Mouse (Mus musculus) urinary bladder, postnatal 14 days (tissue): ENCODE data around the gene Rap1gap.

ENCODE experiments used
- DNase-seq: peaks from one replicate; pipeline ENCODE4 v3.0.0; 2021; ENCODE audit warnings: low spot score

Gene Rap1gap

DNA sequence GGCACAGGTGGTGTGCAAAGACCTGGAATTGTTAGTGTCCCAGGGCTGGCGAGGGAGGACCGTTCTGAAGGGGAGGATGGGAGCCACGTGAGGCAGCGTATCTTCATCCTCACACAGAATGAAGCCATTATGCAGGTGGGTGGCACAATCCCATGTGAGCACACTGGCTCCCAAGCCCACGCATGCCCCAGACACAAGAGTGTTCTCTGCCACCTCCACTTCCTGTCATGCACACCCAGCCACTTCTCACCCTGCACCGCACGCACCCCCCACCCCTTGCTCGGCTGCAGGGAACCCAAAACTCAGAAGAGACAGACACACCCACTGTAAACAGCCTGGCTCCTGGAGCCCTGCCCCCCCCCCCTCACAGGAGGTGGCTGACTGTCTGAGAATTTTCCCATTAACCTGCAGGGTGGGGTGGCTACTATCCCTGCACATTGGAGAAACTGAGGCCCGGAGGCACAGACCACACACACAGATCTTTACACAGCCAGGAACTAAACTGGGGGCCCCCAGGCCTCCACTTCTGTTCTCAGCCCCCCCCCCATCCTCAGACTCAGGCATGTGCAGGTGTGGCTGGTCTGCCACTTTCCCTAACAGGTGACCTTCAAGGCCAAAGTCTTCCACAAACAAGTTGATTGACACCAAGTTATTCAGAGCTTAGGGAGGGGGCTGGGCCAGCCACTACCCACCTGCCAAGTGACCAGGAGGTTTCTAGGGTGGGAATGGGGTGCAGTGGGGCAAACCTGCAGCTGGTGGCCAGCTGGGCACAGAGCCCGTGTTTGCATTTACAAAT lies 27.8 kb downstream of the Rap1gap start:
- DNase-seq: no peak

DNA sequence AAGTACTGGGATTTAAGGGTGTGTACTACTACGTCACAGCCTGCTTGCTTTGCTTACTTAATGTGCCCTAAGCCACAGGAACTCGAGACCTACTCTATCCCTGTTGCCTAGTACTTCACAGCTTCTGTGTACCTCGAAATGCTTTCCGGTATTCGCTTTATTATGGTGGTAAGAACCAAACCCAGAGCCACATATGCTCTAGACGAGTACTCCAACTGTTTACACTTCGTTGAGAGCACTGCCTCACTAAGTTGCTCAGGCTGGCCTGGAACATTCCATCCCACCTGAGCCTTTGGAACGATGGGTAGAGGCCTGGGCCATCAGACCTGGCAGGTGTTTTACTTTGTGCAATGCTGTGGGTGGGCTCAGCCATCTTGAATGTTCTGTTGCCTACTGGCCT lies 30.8 kb downstream of the Rap1gap start:
- DNase-seq: no peak

DNA sequence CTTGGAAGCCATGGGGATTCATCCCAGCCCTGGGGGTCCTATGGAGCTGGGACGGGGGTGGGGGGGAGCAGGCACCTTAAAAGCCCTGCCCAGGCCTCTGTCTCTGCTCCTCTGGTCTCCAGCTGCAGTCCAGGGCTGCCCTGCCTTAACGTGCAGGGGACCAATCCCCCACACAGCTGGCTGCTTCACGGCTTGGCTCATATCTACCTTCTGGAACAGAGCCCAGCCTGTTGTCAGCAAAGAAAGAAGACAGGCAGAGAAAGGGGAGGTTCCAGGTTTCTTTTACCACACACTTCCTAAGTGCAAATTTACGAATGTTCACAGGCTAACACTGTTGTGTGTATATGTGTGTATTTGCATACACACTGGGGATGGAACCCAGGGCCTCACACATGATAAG lies 31.4 kb downstream of the Rap1gap start:
- DNase-seq: no peak

DNA sequence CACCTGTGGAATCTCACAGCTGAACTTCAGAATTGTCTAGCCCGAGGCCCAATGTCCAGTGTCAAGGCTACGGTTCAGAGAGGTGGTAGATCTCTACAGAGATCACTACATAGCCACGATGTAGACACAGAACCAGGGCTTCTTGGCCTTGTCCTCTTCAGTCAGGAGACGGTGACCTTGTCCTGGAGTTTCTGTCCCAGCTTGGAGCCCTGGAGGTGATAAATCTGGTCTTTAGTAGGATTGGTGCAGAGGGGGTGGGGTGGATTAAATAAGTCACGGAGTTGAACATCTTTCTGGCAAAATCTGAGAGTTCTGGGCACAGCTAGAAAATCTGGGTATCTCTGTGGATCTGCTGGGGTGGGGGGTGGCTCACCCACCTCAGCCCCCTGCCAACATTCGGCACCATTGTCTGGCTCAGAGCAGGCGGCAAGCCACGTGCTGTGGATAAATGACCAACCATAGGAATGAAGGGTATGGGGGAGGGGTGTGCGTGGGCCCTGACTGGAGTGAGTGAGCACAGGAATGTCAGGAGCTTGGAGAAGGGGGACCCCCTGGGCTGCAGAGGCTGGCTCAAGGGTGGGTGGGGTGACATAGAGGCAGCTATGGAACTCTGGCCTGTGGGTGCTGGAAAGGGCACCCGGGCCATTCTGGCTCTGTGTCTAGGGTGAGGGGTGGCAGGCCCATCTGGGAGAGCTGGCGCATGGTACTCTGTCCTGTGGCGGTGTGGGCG lies 32.8 kb downstream of the Rap1gap start:
- DNase-seq: no peak

DNA sequence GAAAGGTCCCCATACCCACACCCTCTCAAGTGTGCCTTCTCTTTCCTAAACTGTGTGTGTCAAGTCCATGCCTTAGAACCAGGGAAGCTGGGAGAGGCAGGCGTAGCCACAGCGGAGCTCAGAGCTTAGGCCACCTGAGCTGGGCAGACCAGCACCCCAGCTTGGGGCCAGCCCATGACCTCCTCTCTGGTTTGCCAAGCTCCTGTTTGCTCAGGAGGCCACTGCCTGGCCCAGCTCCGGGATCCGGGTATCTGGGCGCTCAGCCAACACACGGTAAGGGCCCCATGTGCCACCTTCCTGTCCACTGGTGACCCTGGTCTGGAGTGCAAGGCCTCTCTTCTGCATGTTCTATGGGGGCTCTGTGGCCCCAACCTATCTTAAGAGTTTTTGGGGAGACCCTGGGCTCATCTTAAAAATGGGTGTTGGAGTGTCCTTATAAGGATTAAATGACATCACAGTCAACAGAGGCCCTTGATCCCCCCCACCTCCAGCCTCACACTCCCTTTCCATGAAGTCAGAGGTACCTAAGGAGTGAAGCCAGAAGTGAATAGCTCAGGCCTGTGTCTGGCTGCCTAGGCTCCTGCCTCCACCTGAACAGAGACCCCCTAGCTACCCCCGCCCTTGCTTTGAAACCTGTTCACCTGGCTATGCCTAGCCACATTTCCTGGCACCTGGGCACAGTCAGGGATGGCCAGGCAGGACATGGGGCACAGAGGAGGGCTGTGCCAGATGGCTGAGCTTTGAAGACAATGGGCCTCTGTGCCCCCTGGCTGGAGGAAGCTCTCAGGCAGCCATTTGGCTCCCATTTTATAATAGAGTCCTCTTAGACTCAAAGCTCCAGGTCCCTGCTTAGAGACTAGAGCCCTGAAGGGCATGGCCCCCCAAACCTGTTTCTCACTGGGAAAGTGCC lies 33.8 kb downstream of the Rap1gap start:
- peak; percentile 71 for DNase-seq

DNA sequence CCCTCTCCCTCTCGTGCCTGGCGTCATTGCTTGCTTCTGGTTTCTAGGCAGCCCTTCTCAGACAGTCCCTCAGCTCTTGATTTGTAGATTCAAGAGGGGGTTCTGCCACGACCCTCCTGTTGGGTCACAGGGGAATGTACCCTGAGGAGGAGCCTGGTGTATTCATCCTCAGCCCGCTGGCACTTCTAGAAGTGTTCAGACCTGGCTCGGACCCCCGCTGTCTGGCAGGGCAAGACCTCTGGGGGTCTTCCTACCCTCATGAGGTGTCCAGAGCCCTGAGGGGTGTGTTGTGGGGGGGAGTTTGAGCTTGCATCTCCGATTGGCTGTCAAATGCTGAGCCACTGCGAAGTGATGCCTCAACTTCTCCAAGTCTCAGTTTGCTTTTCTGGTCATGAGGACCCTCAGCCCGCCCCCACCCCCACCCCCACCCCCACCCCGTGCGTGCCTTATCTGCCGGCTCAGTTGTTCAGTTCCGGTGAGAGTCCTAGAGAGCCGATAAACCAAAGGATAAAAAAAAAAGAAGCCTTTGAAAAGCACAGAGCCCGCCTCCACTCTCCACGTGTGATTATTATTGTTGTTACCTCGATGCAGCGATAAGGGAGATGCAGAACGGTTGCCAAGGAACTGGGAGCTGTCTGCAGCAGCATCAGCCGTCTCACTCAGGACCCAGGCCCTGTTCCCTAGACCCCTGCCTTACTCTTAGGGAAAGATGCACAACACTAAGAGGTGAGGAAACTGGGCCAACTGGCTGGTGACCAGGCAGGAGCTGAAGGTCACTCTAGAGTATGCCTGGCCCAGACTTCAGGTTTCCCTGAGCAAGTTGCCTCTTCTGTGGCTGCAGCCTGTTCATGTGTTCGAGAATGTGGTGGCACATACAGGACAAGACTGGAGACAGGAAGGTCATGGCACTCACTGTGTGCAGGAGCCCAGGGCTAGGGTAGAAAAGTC lies 35.0 kb downstream of the Rap1gap start:
- DNase-seq: no peak

DNA sequence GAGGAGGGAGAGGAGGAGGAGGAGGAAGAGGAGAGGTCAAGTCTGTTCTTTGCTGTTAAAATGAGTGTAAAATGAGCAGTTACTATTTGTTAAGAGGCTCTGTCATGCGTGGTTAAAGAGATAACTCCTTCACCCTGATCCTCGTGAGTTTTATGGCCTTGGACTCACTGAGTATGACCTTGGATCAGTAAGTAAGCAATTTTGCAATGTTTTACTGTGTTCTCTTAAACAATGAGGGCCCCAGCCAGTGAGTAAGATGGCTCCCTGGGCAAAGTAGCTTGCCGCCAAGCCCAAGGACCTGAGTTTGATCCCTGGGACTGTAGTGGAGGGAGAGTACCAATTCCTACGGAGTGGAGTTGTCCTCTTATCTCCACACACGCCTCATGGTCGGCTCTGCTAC lies 36.4 kb downstream of the Rap1gap start:
- no peak for DNase-seq

DNA sequence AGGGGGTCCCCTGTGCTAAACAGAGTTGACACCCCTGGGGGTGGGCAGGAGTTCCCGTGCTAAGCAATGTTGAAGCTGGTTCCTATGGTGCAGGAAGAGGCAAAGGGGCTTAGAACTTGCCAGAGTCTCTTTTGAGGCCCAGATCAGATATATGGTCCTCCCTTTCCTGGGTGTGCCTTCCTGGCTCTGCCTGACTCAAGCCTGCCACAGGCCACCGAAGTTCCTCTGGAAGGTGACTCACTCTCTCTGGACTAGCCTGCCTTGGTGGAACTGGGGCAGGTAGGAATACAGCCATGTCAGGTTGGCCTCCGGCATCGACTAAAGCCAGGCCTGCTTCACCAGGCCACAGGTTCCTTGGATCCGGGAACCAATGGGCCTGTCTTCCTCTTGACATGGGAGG lies 38.6 kb downstream of the Rap1gap start:
- DNase-seq: no peak

DNA sequence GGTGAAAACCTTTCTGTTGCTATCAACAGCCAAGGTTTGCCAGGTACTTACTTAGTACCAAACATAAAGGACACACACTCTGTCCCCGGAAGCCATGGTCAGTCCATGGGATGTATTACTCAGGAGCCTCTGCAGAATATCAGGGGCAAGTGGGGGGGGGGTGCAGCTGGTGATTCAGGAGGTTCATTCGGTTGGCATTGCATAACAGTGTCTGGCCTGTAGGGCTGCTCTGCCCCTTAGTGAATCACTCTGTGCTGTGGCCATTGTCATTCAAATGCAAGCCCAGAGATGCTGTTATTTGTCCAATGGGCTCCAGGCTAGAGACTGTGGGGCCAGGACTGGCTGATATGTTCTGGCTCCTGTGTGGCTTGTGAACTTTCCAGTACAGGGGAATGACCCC lies 40.0 kb downstream of the Rap1gap start:
- no peak for DNase-seq

DNA sequence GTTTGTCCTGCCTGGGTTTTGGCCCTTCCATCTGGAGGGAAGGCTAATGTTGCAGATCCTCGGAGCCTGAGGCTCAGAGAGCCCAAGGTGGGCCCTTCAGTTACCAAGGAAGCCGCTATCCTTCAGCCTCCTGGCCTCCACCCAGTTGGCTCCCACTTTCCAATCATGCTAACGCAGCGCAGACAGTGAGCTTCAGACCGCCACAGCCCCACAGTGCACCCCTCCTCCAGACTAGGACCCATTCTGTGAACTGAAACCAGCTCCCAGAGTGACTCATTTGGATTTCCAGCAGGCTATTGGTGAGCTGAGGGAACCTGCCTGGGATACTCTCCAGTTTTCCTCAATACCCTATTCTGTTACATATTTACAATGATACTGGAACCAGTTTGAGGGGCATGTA lies 40.9 kb downstream of the Rap1gap start:
- DNase-seq: no peak

DNA sequence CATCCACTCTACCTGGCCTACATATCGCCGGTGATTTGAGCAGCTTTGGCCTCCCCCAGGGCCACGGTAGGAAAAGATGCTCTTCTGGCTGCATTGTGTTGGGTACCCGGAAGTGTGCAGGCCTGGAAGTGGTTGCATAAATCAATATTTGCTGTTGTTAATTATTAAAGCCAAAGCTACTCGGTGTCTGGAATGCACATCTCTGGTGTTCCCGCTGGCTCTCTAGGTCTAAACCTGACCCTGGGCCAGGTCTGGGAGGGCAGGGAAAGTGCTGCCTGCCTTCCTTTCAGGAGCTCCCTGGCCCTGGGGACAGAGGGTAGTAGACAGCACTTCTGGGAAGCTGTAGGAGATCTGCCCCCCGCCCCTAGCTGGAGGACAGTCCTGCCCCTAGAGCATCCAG lies 42.0 kb downstream of the Rap1gap start:
- DNase-seq: no peak

DNA sequence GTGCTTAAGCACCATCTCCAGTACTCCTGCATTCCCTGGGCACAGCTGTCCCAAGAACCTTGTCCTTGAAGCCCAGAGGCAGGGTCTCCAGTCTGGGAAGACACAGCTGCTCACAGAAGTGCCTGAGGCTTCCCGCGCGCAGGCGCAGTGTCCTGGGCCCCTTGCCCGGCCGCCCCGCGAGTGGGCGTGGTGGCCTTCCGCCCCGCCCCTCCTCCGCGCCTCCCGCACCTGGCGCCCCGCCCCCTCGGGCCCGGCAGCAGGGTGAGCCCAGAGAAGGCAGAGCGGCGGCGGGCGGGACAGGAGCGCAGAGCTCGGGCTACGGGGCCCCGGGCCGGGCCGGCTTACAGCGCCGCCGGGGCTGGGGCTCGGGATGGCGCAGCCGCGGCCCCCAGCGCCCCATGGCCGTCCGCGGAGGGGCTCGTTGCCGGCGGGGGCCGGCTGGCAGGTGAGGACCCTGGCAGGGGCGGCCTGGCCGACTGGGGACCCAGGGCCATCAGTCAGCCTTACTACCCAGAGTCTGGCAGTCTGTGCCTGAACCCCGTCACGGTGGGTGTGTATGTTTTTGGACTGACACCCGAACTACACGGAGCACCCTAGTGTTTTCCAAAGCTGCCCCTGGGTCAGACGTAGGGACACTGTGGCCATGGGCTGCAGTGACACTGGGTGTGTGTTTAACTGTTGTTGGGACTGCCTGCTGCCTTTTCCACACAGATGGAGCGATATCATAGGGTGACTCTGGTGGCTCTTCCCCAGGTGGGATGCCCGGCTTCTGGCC lies 42.9 kb downstream of the Rap1gap start:
- DNase-seq: peak; percentile 91

DNA sequence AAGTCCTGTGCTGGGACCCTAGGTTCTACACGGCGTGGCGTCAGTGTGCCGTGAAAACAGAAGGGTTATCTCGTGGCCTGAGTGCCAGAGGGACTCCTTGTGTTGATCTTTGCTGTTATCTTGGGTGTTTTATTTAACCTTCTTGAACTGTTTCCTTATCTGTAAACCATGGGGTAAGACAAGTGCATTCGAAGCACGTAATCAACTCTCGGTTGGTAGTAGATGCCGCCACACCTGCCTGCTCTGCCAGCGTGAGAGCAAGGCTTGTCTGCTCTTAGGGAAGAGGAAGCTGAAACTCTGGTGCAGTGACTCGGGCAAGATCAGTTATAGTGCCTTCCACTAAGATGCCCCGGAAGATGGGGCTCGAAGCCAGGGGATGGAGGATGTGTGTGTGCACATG lies 48.4 kb downstream of the Rap1gap start:
- no peak for DNase-seq

DNA sequence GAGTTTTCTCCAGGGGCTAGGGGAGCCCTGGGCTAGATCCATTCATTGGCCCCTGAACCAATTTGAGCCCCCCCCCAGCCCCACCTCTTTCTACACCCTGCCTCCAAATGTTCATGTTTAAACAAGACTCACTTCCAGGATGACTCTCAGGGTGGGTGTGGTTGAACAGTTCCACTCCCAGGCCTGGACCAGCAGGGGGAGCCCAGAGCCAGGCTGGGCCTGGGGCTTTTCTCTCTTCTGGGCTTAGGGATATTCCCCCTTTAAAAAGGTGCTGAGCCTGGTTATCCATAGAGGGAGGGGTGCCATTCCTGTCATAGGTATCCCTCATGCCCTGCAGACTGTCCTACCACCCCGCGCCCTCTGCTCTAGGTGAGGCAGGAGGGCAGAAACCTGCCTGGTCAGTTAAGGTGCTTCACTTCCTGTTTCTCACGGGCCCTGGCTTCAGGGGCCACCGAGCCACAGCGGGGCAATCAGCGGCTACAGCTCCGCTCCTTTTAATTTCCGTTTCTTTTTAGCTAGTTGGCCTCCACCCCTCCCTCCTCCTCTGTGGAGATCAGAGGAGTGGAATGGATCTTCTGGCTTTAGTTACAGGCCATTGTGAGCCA lies 49.6 kb downstream of the Rap1gap start:
- DNase-seq: peak; percentile 52

DNA sequence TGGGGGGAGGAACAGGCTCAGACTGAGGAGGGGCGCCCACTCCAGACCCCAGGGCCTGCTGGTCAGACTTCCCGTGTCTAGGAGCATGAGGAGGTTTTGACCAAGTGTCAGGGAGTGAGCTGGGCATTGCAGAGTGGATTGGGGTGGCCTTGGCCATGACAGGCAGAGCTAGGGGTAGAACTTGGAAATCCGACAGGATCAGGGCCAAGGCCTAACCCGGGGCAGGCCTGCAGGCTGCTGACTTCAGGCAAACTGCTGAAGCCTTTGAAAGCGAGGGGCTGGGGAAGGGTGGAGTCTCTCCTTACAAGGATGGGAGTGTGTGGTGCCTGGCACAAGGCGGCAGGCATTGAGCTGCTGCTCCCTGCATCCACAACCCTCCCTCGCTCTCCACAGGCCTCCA lies 52.5 kb downstream of the Rap1gap start:
- DNase-seq: no peak

DNA sequence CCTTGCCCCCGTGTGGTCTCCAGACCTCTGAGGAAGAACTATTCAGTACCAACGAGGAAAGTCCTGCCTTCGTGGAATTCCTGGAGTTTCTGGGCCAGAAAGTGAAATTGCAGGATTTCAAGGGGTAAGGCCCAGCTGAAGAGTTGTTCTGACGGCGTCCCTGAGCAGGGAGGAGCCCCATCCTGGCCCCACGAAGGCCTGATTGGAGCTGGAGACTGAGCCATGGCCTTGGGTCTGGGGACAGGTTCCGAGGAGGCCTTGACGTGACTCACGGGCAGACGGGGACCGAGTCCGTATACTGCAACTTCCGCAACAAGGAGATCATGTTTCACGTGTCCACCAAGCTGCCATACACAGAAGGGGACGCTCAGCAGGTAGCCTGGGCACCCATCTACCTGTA lies 53.1 kb downstream of the Rap1gap start:
- DNase-seq: no peak

DNA sequence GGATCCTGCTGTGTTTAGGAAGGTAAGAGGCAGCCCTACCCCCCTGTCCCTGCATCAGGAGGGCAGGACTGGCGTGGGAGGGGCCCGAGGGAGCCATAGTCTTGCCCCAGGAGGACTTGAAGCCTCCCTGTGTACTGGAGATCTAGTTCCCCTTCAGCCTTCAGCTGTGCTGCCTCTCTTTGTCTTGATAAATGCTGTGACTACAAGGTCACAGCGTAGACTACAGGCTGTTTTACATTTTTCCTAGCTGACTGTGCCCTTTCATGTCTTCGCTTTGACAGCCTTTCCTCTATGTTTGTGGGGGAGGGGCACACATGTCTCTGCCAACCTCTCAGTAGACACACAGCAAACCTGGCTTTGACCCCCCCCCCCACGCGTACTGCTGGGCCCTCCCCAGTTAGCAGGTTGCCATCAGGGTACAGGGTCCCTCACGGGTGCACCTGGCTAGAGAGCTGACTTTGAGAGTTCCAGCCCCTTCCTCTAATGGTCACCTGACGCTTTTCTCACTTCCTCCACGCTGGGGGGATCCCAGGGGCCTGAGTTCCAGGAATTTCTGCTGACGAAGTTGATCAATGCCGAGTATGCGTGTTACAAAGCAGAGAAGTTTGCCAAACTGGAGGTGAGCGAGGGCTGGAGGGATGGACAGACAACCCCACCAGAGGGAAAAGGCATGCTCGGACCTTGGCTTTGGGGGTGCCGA lies 55.0 kb downstream of the Rap1gap start:
- no peak for DNase-seq

DNA sequence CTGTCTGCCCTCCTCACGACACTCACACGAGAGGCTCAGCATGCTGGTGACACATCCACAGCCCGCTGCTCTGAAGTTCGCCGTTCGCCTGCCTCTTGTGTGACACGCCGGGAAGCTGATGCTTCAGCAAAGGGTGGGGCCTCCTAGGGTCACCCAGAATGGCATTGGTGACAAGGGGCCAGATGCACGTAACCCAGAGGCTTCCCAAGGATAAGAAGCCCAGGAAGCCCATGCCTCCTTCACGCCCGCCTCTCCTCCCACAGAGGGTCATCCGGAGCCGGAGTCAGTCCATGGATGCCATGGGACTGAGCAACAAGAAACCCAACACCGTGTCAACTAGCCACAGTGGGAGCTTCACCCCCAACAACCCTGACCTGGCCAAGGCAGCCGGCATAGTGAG lies 57.0 kb downstream of the Rap1gap start:
- DNase-seq: no peak

DNA sequence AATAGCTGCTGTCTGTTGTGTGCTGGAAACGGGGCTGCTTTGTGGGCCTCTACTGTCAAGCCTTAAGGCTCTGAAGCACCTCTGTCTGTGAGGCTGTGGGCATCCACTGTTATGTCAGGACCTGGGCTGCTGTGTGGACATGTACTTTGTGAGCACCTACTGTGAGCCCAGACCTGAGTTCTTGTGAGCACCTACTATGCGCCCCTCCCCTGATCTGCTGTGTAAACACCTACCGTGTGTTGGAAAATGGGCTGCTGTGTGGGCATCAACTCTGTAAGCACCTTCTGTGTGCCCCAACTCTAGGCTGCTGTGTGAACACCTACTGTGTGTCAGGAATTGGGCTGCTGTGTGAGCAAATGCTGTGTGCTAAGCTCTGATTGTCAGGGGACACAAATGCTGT lies 57.7 kb downstream of the Rap1gap start:
- DNase-seq: no peak
